28 mouse cellular contexts compared by ENCODE assay signal in the genomic region with DNA sequence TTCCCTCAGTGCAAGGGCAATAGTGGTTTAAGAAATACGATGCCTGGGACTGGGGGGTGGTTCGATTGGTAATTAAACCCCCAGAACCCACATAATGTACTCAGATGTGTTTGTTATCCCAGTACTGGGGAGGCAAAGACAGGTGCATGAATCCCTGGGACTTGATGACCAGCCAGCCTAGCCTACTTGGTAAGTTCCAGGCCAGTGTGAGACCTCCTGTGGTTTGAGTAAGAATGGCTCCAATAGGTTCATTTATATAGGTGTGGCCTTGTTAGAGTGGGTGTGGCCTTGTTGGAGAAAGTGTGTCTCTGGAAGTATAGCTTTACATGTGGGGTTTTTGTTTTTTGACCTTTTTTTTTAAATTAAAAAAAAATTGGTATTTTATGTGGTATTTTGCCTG.
"Had no signal": no experiment of that assay in that cellular context is flagged by ENCODE, and none has a peak within 500 bp of the region (broad histone marks: within the 10 kb centered on the region; RNA-seq: fewer than 3 reads in every experiment).

No protein-coding gene starts in this region.

- DNase-seq: left cerebral cortex, postnatal 4 days; liver; liver, embryonic 13.5 days; liver, postnatal 0 days; lung, adult 18-20 months; lung, adult 2 months; lung, embryonic 14.5 days; lung, postnatal 10 days; lung, postnatal 14 days; lung, postnatal 36 days; lung, postnatal 4 days; midbrain, embryonic 14.5 days had no signal

- H3K4me1 ChIP-seq: liver, embryonic 12.5 days; liver, embryonic 15.5 days had no signal

- H3K27ac ChIP-seq: limb, embryonic 10.5 days; limb, embryonic 12.5 days; limb, embryonic 15.5 days; liver, embryonic 12.5 days; liver, embryonic 13.5 days; liver, embryonic 14.5 days; liver, embryonic 15.5 days; lung, embryonic 15.5 days; macrophage; midbrain, embryonic 10.5 days; midbrain, embryonic 12.5 days; midbrain, embryonic 13.5 days; midbrain, embryonic 15.5 days; neural tube, embryonic 12.5 days had no signal

- H3K27me3 ChIP-seq: limb, embryonic 12.5 days; limb, embryonic 13.5 days; limb, embryonic 15.5 days; liver, embryonic 12.5 days; liver, embryonic 13.5 days; liver, embryonic 15.5 days; lung, embryonic 15.5 days; megakaryocyte, embryonic 14.5 days; midbrain, embryonic 12.5 days; midbrain, embryonic 13.5 days; midbrain, embryonic 15.5 days; neural tube, embryonic 12.5 days had no signal

- H3K36me3 ChIP-seq: limb, embryonic 10.5 days; limb, embryonic 12.5 days; limb, embryonic 13.5 days; limb, embryonic 15.5 days; liver, embryonic 12.5 days; liver, embryonic 13.5 days; liver, embryonic 15.5 days; lung, embryonic 15.5 days; midbrain, embryonic 10.5 days; midbrain, embryonic 12.5 days; midbrain, embryonic 13.5 days; midbrain, embryonic 15.5 days; neural tube, embryonic 12.5 days had no signal

- H3K9ac ChIP-seq: limb, embryonic 12.5 days; limb, embryonic 13.5 days; limb, embryonic 15.5 days; liver, embryonic 12.5 days; liver, embryonic 13.5 days; liver, embryonic 14.5 days; liver, embryonic 15.5 days; liver, postnatal 0 days; lung, embryonic 14.5 days; lung, embryonic 15.5 days; midbrain, embryonic 12.5 days; midbrain, embryonic 13.5 days; midbrain, embryonic 15.5 days; neural tube, embryonic 12.5 days had no signal

- H3K4me3 ChIP-seq: limb, embryonic 10.5 days; limb, embryonic 12.5 days; limb, embryonic 13.5 days; limb, embryonic 15.5 days; liver, embryonic 12.5 days; liver, embryonic 13.5 days; liver, embryonic 15.5 days; lung, embryonic 15.5 days; megakaryocyte, embryonic 14.5 days; midbrain, embryonic 10.5 days; midbrain, embryonic 12.5 days; midbrain, embryonic 13.5 days; midbrain, embryonic 15.5 days; myocyte; neural tube, embryonic 12.5 days had no signal
